Mouse (Mus musculus) left cerebral cortex, adult 6 months (tissue): ENCODE measurements around the gene Mllt3. TPM values are rescaled to one million over a fixed set of nuclear protein-coding genes. Genes with fewer than 3 reads are reported as not detected.

Experiments used
- long read RNA-seq, 2 experiments: library from polyadenylated mRNA; unstranded; transcript quantifications; one replicate each; pipeline ENCODE4 v2.0.0; 2019 to 2020
- polyA plus RNA-seq: library from polyadenylated mRNA; unstranded; fragments of <200 nt; fragmentation: Nextera tagmentation; gene quantifications from 2 replicates; pipeline ENCODE4 v1.2.3, GENCODE M21; 2021

The Mllt3 gene
- polyA plus RNA-seq, result 6.6 and 11.8 TPM in 2 replicates
- long read RNA-seq, experiment 1, full-length matches to known transcripts, result 3 of 23 reads
- long read RNA-seq, experiment 1, partial matches to known transcripts, result 9 of 23 reads
- long read RNA-seq, experiment 1, other reads (novel, unspliced or antisense), result 11 of 23 reads
- long read RNA-seq, experiment 2, full-length matches to known transcripts, result 3 of 21 reads
- long read RNA-seq, experiment 2, partial matches to known transcripts, result 4 of 21 reads
- long read RNA-seq, experiment 2, other reads (novel, unspliced or antisense), result 14 of 21 reads

GRCm38 (mm10) chr4:88033216-88033653 lies at the start of gene Mllt3:
Gene Mllt3 (minus strand): TSS chr4:88033364.

Other genes with a start within 250 kb of the Mllt3 start
- 7.4 and 8.3 TPM in 2 replicates for gene Focad, start 61.3 kb upstream of the Mllt3 start, polyA plus RNA-seq